Mouse (Mus musculus) cerebral cortex, adult 2 months (tissue): ENCODE data around the gene Cryl1.

Experiments used
- WGBS: fragments of 180-500 bp; shearing (Covaris S2); methylation state at CpG from one replicate; pipeline ENCODE4 v1.1.7; 2018; 5-methylcytosine and 5-hydroxymethylcytosine counted together

Gene Cryl1

GRCm38 (mm10) chr14:57372348-57373102 is 25.8 kb downstream of the Cryl1 start:
- 50% methylated on average over 8 of the region's 8 CpGs for WGBS

- WGBS, result 77% methylated on average over 4 of the region's 4 CpGs
Observed at GRCm38 (mm10) chr14:57367327-57367726, 31.0 kb downstream of the Cryl1 start.

DNA sequence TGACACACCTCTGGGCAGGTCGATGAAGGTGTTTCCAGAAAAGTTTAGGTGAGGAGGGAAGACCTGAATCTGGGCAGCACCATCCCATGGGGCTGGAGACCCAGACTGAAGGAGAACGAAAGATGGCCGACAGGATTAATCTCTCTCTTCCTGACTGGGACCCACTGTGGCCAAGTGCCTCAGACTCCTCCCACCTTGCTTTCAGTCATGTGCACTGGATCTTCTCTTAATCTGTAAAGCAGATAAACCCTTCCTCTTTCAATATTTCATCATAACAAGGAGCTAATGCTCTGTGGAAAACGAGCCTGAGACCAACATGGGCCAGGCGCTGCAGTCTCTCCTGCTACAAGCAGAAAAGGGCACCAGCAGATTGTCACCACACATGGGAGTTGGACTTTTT is 31.6 kb downstream of the Cryl1 start:
- WGBS, result 82% methylated on average over 5 of the region's 5 CpGs

- 79% methylated on average over 9 of the region's 9 CpGs for WGBS
Observed at GRCm38 (mm10) chr14:57365341-57365740, 33.0 kb downstream of the Cryl1 start.

DNA sequence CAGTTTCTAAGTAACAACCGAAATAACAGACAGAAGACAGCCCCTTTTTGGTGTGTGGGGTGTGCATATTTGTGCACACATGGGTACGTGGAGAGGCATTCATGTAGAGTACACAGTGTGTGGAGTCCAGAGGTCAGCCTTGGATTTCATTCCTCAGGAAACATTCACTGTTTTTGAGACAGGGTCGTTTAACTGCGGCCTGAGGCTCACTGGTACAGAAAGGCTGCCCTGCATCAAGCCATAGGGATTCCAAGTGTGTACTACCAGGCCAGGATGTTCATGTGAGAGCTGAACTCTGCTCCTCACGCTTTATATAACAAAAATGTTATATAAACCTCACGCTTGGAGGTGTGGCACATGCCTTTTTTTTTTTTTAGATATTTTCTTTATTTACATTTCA is 34.5 kb downstream of the Cryl1 start:
- 92% methylated on average over 6 of the region's 6 CpGs for WGBS

- 28% methylated on average over 31 of the region's 31 CpGs for WGBS
Observed at GRCm38 (mm10) chr14:57362726-57363660, 35.3 kb downstream of the Cryl1 start.

DNA sequence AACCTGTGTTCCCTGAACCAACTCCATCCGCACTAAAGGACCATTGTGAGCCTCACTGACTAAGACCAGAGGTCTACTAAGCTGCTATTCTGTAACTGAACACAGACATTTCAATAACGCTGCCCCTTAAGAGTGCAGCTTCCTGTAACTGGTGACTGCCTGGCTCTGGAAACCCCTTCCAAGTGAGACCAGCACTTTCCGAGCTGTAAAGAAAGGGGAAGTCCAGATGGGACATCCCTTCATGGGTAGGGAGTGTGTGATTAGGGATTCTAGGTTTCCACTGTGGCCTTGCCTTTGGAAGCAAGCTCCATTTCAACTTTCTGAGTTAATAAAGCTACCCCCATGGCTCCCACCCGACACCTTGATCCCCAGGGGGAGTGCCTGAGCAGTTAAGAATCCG is 41.3 kb downstream of the Cryl1 start:
- 81% methylated on average over 5 of the region's 5 CpGs for WGBS

- 96% methylated on average over 7 of the region's 7 CpGs for WGBS
Observed at GRCm38 (mm10) chr14:57351521-57352235, 46.7 kb downstream of the Cryl1 start.

DNA sequence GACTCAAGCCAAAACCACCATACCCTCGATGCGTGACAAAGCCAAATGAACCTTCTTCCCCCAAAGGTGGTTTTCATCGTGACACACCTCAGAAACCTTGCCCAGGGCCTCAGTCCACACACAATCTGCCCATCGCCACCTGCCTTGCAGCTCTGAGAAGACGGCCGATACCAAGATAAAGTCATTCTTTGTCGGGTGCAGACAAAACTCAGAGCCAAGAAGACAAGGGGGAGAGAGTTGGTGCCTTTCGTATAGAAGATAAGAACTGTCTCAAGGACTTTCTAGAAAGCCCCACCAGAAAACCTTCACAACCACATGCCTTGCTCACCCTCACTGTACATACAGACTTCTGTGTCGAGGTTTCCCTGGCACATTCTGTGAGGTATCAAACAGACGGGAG is 48.4 kb downstream of the Cryl1 start:
- 93% methylated on average over 10 of the region's 10 CpGs for WGBS

DNA sequence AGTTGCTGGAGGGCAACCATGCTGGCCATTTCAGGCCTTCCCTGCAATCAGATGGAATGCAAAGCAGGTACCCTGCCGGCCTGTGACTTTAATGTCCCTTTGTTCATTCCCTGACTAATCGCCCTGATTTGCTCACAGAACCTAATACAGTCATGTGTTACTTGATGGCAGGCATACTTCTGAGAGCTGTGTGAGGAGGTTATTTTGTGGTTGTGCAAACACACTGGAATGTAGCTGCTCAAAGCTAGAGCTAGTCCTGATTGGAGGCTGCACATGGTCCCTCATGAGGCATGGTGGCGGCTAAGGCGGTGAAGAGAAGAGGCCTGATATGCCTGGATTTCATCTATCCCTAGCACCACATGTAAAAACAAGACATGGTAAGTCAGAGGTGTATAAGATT is 50.2 kb downstream of the Cryl1 start:
- WGBS, result 91% methylated on average over 4 of the region's 4 CpGs

DNA sequence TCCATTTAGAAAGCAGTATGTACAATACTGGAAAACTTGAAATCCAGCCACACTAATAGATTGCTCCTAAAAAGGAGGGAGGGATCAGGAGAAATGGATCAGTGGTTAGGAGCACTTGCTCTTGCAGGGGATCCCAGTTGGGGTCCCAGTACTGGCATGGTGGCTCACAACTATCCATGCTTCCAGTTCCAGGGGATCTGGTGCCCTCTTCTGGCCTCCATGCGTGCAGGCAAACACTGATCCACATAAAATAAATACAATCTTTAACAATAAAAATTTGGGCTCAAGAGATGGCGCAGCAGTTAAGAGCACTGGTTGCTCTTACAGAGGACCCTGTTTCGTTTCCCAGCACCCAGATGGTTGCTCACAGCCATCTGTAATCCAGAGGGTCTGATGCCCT is 52.2 kb downstream of the Cryl1 start:
- WGBS, result 94% methylated on average over 3 of the region's 3 CpGs

GRCm38 (mm10) chr14:57344781-57345492 is 53.4 kb downstream of the Cryl1 start:
- WGBS, result 74% methylated on average over 25 of the region's 25 CpGs

DNA sequence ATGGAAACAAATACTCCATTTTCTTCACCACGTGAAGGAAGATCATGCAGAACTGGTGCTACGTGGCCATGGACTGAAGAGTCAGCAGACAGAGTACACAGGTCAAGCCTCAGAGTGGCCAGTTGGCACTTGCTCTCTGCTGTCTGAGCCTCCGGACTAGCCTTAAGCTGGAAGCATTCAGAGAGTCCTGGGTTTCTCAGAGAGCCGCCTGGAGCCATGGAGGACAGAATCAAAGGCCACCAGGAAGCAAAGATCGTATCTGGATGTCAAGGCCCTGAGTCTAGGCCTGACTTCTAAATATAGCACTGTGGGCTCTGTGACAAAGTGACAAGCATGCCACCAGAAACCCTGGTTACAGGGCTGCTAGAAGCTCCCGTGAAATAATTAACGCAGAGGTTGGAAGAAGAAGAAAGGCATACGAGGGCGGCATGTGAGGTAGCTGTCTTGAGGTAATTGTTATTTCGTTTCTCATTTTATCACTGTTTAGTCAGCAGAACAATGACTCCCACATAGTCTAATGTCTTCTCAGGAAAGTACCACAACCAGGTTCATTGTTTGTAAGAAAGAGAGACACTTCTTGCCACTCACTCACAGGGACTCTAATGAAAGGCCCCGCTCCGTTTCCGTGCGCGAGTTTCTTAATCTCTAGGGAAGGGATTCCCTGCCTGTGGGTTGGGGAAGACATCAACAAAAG is 55.1 kb downstream of the Cryl1 start:
- WGBS, result 72% methylated on average over 15 of the region's 15 CpGs

DNA sequence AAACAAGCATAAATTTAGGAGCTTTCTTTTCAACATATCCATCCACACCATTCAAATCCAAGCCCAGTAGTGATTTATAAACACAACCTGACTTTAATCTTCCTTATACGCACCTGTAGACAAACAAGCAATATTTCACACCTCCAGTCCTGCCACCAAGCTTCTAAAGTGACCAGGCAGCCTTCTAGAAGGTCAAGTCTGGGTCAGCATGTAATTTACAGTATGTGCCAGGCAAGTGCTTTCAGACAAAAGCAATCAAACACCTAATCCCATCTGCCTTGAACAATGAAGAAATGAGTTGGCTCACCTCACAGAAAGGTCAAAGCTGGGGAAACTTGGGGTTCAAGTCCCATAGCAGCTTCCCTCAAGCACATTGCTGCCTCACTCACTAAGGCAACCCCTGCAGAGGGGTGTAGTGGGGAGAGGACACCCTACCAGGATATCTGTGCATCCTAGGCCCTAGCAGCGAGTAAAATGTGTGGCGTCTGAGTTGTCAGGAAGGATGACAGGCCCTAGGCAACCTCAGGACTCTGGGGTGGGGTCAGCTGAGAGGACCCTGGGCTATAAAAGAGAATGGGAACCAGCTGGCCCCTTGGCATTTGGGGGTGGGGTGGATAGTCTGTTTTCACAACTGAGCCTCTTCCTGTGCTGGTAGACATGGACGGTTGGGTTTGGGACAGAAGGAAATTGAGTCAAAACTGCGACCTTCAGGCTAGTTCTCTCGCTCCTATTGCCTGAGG is 55.8 kb downstream of the Cryl1 start:
- 94% methylated on average over 6 of the region's 6 CpGs for WGBS

- WGBS, result 83% methylated on average over 6 of the region's 6 CpGs
Observed at GRCm38 (mm10) chr14:57338666-57339065, 59.7 kb downstream of the Cryl1 start.

DNA sequence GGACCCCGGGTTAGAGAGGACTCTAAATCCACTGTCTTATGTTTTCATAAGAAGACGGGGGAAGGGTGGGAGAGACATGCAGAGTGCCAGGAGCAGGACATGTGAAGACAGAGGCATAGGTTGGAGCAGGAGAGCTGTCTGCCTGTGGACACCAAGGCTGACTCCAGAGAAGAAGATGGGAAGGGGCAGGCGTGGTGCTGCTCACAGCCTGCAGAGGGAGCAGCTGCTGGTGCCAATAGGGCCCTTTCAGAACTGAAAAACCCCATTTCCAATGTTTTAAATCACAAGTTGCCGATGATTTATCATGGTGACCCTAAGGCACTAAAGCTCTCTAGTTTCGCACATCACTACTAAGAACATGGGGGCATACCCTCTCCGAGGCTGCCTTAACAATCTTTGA is 63.5 kb downstream of the Cryl1 start:
- 88% methylated on average over 6 of the region's 6 CpGs for WGBS

- 92% methylated on average over 8 of the region's 8 CpGs for WGBS
Observed at GRCm38 (mm10) chr14:57332503-57332902, 65.8 kb downstream of the Cryl1 start.

- WGBS, result 70% methylated on average over 10 of the region's 10 CpGs
Observed at GRCm38 (mm10) chr14:57331097-57331496, 67.2 kb downstream of the Cryl1 start.

DNA sequence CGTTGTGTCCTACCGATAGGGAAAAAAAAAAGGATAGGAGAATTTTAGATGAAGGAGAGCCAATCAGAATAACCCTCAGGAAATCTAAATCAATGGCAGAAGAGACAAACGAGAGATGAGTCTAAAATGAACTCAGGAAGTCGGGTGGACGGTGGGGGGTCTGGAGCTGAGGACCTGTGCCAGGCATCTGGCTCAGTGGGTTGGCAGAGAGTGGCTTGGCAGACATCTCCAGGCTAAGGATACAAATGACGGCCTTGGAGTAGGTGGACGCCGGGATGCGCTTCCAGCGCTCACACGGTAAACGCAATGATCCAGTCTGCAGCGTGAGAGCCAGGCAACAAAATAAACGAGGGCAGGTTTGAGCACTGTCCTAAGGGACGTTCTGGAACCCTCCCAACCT is 68.7 kb downstream of the Cryl1 start:
- WGBS, result 59% methylated on average over 15 of the region's 15 CpGs

GRCm38 (mm10) chr14:57326771-57327170 is 71.6 kb downstream of the Cryl1 start:
- 89% methylated on average over 6 of the region's 6 CpGs for WGBS
